Mouse (Mus musculus) spleen, postnatal 14 days (tissue): ENCODE measurements at regions not wholly inside any gene's neighbourhood (a gene's known extent, or its start where the extent isn't known, plus 50 kb on each side); places are given as distances from the start of the nearest gene placed in this dataset.

Experiments used
- DNase-seq, 2 experiments: peaks; one replicate each; pipeline ENCODE4 v3.0.0; 2021 to 2022; ENCODE audit warnings: low spot score in 2 of 2

- DNase-seq: peak in 1 of 2 experiments; percentile 4
These were observed 67.8 kb downstream of the Olfr1505 start for GRCm38 (mm10) chr19:13980988-13981630.

GRCm38 (mm10) chr19:13982823-13983222 is 69.5 kb downstream of the Olfr1505 start:
- DNase-seq: no peak
